ENCODE assay signal across 22 mouse cellular contexts in genomic region chr17:67726601-67727000, GRCm38 (mm10). TPM values are rescaled to one million over a fixed set of nuclear protein-coding genes. Genes with fewer than 3 reads are reported as not detected.
DNase-seq lines count a peak whose midpoint lies in the region; ATAC-seq and TF ChIP-seq lines count a peak whose summit lies in the region.
"Had no signal": no experiment of that assay in that cellular context is flagged by ENCODE, and none has a peak within 500 bp of the region (broad histone marks: within the 10 kb centered on the region; RNA-seq: fewer than 3 reads in every experiment).

No protein-coding gene starts in this region.

- no peak overlapping the region for H3K4me2 ChIP-seq in kidney, embryonic 14.5 days (replicated peaks; ENCODE audit: low read depth, low read length)
- H3K4me2 ChIP-seq in hindbrain, embryonic 12.5 days (replicated peaks) = no peak overlapping the region
- H3K4me2 ChIP-seq: embryonic facial prominence, embryonic 15.5 days; heart, embryonic 13.5 days; hindbrain, embryonic 13.5 days had no signal

- H3K4me1 ChIP-seq in kidney, embryonic 14.5 days (ENCODE audit: control insufficient read depth, insufficient read depth, low read length) = peaks cover 31% of the 10 kb centered on the region; the same call in 1 of the 2 replicates
- peaks cover 8% of the 10 kb centered on the region for H3K4me1 ChIP-seq in hindbrain, embryonic 12.5 days
- no peaks in the 10 kb centered on the region for H3K4me1 ChIP-seq in thymus, adult 2 months (replicated peaks; ENCODE audit: control insufficient read depth, insufficient read depth, low read length)
- H3K4me1 ChIP-seq: embryonic facial prominence, embryonic 15.5 days had no signal

- no peak for TF ChIP-seq CTCF in thymus, adult 2 months (IDR thresholded peaks at IDR 0.05; ENCODE audit: borderline replicate concordance, control insufficient read depth, extremely low read depth, insufficient read depth, low read length, poor library complexity)

- no peaks in the 10 kb centered on the region for H3K36me3 ChIP-seq in kidney, embryonic 14.5 days (ENCODE audit: control insufficient read depth, insufficient read depth, low read length)
- H3K36me3 ChIP-seq in hindbrain, embryonic 12.5 days = no peaks in the 10 kb centered on the region
- no peaks in the 10 kb centered on the region for H3K36me3 ChIP-seq in thymus, adult 2 months (ENCODE audit: control insufficient read depth, insufficient read depth, low read length)
- H3K36me3 ChIP-seq: embryonic facial prominence, embryonic 15.5 days; heart, embryonic 13.5 days had no signal

- no peaks in the 10 kb centered on the region for H3K27me3 ChIP-seq in kidney, embryonic 14.5 days (ENCODE audit: control insufficient read depth, insufficient read depth, low read length)
- H3K27me3 ChIP-seq in hindbrain, embryonic 12.5 days = no peaks in the 10 kb centered on the region
- no peaks in the 10 kb centered on the region for H3K27me3 ChIP-seq in thymus, adult 2 months (ENCODE audit: control insufficient read depth, insufficient read depth, low read length)
- H3K27me3 ChIP-seq: embryonic facial prominence, embryonic 15.5 days; heart, embryonic 13.5 days; hindbrain, embryonic 13.5 days had no signal

- no peak overlapping the region for H3K4me3 ChIP-seq in kidney, embryonic 14.5 days (ENCODE audit: low read length)
- no peak overlapping the region for H3K4me3 ChIP-seq in hindbrain, embryonic 12.5 days
- H3K4me3 ChIP-seq in thymus, adult 2 months (ENCODE audit: control insufficient read depth, insufficient read depth, low read length) = no peak overlapping the region
- H3K4me3 ChIP-seq: embryonic facial prominence, embryonic 15.5 days; erythroblast, embryonic 14.5 days; forebrain, embryonic 10.5 days; heart, embryonic 13.5 days; hindbrain, embryonic 13.5 days had no signal

- no peak for TF ChIP-seq POLR2A in thymus, adult 2 months (IDR thresholded peaks at IDR 0.05; ENCODE audit: control insufficient read depth, extremely low read depth, insufficient read depth, low read length, poor library complexity)

- no peak overlapping the region for H3K9ac ChIP-seq in kidney, embryonic 14.5 days (ENCODE audit: low read depth, low read length)
- no peak overlapping the region for H3K9ac ChIP-seq in hindbrain, embryonic 12.5 days
- H3K9ac ChIP-seq: embryonic facial prominence, embryonic 15.5 days; heart, embryonic 13.5 days; hindbrain, embryonic 13.5 days had no signal

- H3K27ac ChIP-seq in kidney, embryonic 14.5 days (ENCODE audit: low read depth, low read length) = no peak overlapping the region
- H3K27ac ChIP-seq in hindbrain, embryonic 12.5 days = no peak overlapping the region; the same call in 1 of the 2 replicates
- H3K27ac ChIP-seq in thymus, adult 2 months (ENCODE audit: control insufficient read depth, insufficient read depth, low read length) = no peak overlapping the region
- H3K27ac ChIP-seq: embryonic facial prominence, embryonic 15.5 days; forebrain, embryonic 10.5 days; heart, embryonic 13.5 days; hindbrain, embryonic 13.5 days had no signal

- 70% methylated on average over 11 of the region's 11 CpGs for WGBS in kidney, embryonic 14.5 days
- WGBS in hindbrain, embryonic 12.5 days = 79% methylated on average over 11 of the region's 11 CpGs
- 95% methylated on average over 11 of the region's 11 CpGs for WGBS in thymus, adult 2 months

- peak; percentile 51; the same call in 1 of the 2 replicates for ATAC-seq in kidney, embryonic 14.5 days (ENCODE audit: low FRiP score, low TSS enrichment)
- no peak for ATAC-seq in cerebellum, adult (ENCODE audit: insufficient number of reproducible peaks, low FRiP score, low TSS enrichment)
- no peak for ATAC-seq in hindbrain, embryonic 12.5 days (ENCODE audit: low FRiP score)
- ATAC-seq: activated CD4-positive, CD25-positive, alpha-beta regulatory T cell, adult 4 months; forebrain, embryonic 16.5 days had no signal

- H3K9me3 ChIP-seq in kidney, embryonic 14.5 days (ENCODE audit: control insufficient read depth, low read length) = no peaks in the 10 kb centered on the region
- no peaks in the 10 kb centered on the region for H3K9me3 ChIP-seq in hindbrain, embryonic 12.5 days (replicated peaks)
- H3K9me3 ChIP-seq: embryonic facial prominence, embryonic 15.5 days; forebrain, embryonic 10.5 days; heart, embryonic 13.5 days; hindbrain, embryonic 13.5 days had no signal

- DNase-seq in kidney, adult 11 months = peak; percentile 42
- DNase-seq in kidney, adult 18-20 months = no peak
- DNase-seq in kidney, postnatal 10 days = peak; percentile 40
- peak; percentile 38 to 58 for DNase-seq in kidney, postnatal 4 days
- no peak for DNase-seq in thymus, adult 2 months
- DNase-seq: adrenal gland, postnatal 14 days; cerebellum, adult 2 months; cerebellum, postnatal 14 days; embryo, embryonic 11 days; gastrocnemius, postnatal 14 days; heart, postnatal 4 days had no signal

RNA-seq across cellular contexts. Expression of gene Lama1, which starts 29.5 kb away (rescaled TPM):
- polyA plus RNA-seq in kidney, embryonic 14.5 days (2014; fragmentation: Nextera tagmentation; extraction: Ambion mirVana) = 31.0 and 60.4 TPM in 2 replicates
- polyA plus RNA-seq in hindbrain, embryonic 12.5 days (2016; fragmentation: Nextera tagmentation; extraction: Ambion mirVana) = 14.7 and 19.2 TPM in 2 replicates
- 0.28 and 0.87 TPM in 2 replicates for polyA plus RNA-seq in thymus, adult 2 months (2012; rRNA removed)
- polyA plus RNA-seq: activated CD4-positive, CD25-positive, alpha-beta regulatory T cell, adult 4 months; C2C12; erythroblast, embryonic 14.5 days had no signal

Comparison
In these comparisons a context has a peak if more than half of its experiments do, and no peak if none do; other contexts are left out.
1. DNase-seq: peak in kidney, adult 11 months (single experiment), kidney, postnatal 10 days (single experiment) and kidney, postnatal 4 days (2 of 2); none in kidney, adult 18-20 months (single experiment) and thymus, adult 2 months (single experiment).